Mouse (Mus musculus) urinary bladder, postnatal 36 days (tissue): ENCODE results near the gene Cep97.
"Not testable (repeated sequence)": the region's sequence is repeated elsewhere in the genome, so short reads cannot be mapped to it uniquely, and the experiment has no call there.

Experiments used
- DNase-seq, 2 experiments: peaks; one replicate each; pipeline ENCODE4 v3.0.0; 2022; ENCODE audit warnings: low spot score in 2 of 2, mixed read lengths in 1 of 2

Gene Cep97

GRCm38 (mm10) chr16:55890346-55891136, 44.1 kb downstream of the Cep97 start:
- no peak for DNase-seq

GRCm38 (mm10) chr16:55889451-55889850, 45.2 kb downstream of the Cep97 start:
- DNase-seq: no peak

GRCm38 (mm10) chr16:55888584-55888960, 46.1 kb downstream of the Cep97 start:
- no peak for DNase-seq

DNA sequence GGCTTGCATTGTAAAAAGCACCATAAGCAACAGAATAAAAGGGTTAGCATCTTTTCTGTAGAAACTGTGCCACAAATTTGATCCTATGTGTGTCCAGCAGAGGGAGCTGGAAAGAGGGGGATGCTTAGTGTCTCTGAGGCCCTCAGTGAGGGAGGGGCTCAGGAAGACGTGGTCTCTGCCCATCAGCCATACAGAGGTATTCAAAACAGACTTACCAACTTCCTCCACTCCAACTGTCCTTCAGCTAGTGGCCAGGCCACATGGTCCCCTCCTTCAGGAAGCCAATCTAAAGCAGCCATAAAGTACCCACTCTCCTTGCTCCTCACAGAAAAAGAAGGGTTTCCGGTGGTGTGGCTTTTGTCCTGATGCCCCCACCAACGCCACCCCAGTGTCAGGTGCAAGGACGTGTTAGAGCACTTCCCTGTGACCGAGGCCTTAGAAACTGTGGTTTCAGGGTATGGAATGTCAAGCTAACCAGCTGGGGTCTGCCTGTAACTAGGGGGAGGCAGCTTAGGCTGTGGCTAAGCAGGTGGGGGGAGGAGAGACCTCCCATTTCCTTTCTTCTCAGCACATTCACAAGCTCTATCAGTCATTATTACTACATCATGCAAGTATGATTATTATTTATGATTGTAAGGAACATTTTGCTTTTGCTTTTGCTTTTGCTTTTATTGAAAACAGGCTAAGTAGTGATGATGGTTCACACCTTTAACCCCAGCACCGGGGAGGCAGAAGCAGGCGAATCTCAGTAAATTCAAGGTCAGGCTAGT, 46.7 kb downstream of the Cep97 start:
- no peak for DNase-seq

DNA sequence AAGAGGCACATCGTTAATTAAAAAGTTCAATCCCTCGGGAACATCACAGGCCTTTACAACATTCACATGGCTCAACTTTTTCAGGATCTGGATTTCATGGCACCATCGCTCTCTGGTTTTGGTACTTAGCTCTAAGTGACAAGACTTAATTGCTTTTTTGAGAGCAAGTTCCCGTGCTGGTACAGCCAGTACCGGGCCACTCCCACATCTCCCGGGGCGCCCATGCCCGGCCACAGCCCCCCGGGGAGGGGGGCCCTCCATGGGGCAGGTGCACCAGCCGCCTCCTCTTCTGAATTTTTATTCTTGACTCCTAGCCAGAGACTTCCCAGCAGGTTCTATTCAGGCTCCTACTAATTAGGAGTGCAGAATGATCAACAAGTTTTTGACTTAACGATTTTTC, 50.4 kb downstream of the Cep97 start:
- no peak for DNase-seq

DNA sequence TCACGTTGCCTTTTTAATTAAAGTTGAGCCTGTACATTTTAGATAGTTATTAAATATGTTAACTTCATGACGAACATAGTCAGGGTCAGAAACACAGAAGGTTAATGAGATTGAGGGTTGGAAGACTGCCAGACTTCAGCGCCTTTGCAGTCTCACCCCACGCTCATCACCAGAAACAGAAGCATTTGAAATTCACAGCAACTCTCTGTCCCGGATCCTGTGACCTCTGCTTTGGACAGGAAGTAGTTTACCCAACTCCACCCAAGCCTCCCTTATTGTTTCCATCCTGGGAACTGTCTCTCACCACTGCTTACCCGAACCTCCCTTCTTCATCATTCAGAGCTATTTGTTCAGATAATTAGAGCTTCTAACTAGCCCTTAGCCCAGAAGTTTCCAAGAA, 58.6 kb downstream of the Cep97 start:
- no peak for DNase-seq

GRCm38 (mm10) chr16:55863832-55864231, 70.8 kb downstream of the Cep97 start:
- no peak for DNase-seq

- DNase-seq: peak; percentile 31 to 67
These were observed 71.4 kb downstream of the Cep97 start for GRCm38 (mm10) chr16:55863149-55863815.

GRCm38 (mm10) chr16:55861104-55861503, 73.6 kb downstream of the Cep97 start:
- no peak for DNase-seq

GRCm38 (mm10) chr16:55859421-55859820, 75.2 kb downstream of the Cep97 start:
- not testable (repeated sequence) for DNase-seq

DNA sequence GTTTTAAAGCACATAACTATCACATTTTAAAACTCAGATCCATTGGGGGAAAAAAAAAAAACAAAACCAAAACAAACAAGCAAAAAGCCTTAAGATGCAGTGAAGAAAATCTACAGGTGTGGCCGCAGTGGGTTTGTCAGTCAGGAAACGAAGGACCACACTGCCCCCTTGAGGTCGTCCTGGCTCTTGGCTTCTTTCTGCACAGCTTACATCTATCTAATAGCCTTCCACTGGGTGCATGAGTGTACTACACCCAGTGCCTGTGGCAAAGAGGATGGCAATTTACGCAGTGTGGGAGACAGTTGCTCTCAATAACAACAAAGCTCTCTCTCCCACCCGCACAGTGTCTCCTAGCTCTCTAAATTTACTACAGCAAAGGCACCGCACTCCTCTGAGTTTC, 76.2 kb downstream of the Cep97 start:
- peak; percentile 53 to 55 for DNase-seq

DNA sequence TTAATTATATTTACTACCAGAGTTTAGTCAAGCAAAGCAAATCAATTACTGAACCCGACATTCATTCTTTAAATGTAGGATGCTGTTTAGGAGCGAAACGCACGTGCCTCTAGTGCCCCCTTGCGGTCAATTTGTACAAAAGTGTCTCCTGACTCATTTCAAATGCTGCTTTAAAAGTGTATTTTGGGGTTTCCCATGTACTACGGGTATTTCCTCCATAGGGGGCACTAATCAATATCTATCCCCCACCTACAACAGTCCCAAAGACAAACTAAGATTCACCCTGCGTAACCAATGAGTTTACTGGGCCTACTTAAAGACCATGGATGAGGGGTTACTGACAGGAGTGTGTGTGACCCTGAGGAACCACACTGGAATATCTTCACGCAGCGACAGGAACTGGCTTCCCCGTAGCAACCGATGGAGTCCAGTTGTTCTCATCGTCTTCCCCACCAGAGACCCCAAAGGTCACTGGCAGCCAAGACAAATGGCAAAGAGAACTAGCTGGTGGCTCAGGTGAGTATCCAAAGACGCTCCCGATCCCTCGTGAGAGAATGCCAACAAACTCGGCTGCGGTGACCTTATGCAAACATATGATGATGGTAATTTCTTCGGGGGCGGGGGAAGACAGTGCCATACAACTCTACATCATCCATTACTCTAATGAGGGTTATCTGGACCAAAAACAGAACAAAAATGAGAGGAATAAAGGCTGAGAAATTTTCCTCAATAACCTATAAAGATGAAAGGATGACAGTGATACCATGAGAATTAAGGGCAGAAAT, 81.5 kb downstream of the Cep97 start:
- DNase-seq: peak; percentile 59 to 73

DNA sequence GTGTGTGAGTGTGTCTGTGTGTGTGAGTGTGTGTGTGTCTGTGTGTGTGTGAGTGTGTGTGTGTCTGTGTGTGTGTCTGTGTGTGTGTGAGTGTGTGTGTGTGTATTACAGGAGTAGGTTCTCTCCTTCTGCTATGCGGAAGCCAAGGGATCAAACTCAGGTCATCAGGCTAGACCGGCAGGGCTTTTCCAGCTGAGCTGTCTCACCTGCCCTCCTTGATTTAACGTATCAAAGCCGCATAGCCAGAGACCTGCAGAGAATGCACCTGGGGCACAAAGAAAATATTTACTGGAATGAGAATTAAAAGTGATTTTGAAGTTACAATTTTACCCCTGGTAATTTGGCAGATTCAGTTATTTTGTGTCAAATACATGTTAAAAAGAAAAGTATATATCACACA, 82.1 kb downstream of the Cep97 start:
- no peak for DNase-seq

- no peak for DNase-seq
These were observed 84.2 kb downstream of the Cep97 start for GRCm38 (mm10) chr16:55850485-55850884.
